Mouse (Mus musculus): ENCODE measurements at regions not wholly inside any gene's neighbourhood (a gene's known extent, or its start where the extent isn't known, plus 50 kb on each side); places are given as distances from the start of the nearest gene placed in this dataset.

DNA sequence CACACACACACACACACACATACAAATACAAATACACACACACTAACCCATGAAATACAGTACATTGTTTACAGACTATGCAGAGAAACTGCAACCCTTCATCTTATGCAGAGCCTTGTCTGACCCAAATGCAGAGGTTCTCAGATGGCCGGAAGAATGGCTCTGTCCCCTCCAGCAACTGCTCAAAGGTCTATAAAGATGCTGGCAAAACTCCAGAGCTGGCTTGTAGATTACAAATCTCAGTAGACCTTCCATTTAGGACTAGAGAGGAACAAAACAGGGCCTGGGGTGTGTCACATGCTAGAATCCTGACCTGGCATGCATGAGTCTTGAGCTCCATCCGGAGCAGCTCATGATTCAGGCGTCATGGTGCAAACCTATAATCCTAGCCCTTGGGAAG, 364.4 kb upstream of the Runx1 start:
- TF ChIP-seq POLR2A (IDR thresholded peaks at IDR 0.05; ENCODE audit: control insufficient read depth, low read depth, low read length): no peak
- no peak for TF ChIP-seq CTCF (IDR thresholded peaks at IDR 0.05; ENCODE audit: control insufficient read depth, insufficient read depth, insufficient replicate concordance, low read depth, low read length)
